Mouse (Mus musculus): ENCODE data around the gene Cd180. TPM values are rescaled to one million over a fixed set of nuclear protein-coding genes. Genes with fewer than 3 reads are reported as not detected.

Gene Cd180
- polyA plus RNA-seq (2015; fragmentation: Nextera tagmentation; extraction: Ambion mirVana): 0.49 and 0.63 TPM in 2 replicates

DNA sequence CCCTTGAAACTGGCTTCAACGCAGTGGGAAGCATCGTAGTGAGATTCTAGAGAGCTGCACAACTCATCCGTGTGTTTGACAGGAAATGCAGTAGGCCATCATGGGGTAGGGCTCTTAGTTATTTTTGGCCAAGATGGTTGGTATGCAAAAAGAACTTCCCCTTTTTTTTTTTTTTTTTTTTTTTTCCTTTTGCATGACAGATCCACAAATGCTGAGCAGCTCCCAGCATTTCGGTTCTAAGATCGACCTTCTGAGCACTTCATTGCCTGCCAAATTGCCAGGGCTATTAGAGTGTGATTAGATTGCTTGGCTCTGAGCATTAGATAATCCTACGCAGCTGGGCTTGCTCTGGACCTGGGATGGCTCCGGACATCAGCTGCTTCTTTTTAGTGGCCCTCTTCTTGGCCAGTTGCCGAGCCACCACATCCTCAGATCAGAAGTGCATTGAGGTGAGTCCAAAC lies at the start of gene Cd180:
TSS of gene Cd180 (plus strand) at position 218 of the 461 bp plus-strand sequence.
- no peaks in the 10 kb centered on the region for H3K9me3 ChIP-seq (ENCODE audit: control insufficient read depth, low read length)
- no peak within 1 kb of the TSS for H3K4me2 ChIP-seq (ENCODE audit: low read length)
- H3K4me1 ChIP-seq (ENCODE audit: control insufficient read depth, insufficient read depth, low read depth, low read length): no peaks in the 10 kb centered on the region; the same call in 1 of the 2 replicates
- WGBS: 67% methylated on average over 8 of the region's 8 CpGs
- H3K9ac ChIP-seq (ENCODE audit: low read depth, low read length): no peak within 1 kb of the TSS
- H3K36me3 ChIP-seq (ENCODE audit: control insufficient read depth, insufficient read depth, low read length): no peaks in the 10 kb centered on the region
- no peak within 1 kb of the TSS for H3K4me3 ChIP-seq (ENCODE audit: low read length)
- H3K27ac ChIP-seq (ENCODE audit: low read depth, low read length): no peak within 1 kb of the TSS
- ATAC-seq: peak; percentile 63
- no peaks in the 10 kb centered on the region for H3K27me3 ChIP-seq (replicated peaks; ENCODE audit: control insufficient read depth, insufficient read depth, low read length)

DNA sequence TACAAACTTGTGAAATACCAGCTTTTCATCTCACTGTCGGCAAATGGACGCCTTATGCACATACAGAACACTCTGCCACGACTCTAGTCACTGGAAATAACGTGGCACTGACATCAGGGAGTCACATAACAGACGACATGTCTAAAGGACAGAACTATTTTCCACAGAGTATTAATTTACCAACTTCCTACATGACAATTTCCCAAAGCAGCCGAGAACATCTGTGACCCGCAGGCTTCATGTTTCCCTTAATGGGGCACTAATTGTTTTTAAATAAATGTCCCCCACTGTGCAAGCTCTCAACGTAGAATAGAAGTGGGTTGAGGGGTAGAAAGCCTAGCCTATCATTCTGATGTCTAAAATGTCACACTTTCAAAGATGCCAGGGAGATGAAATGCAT lies 49.0 kb upstream of the Cd180 start:
- Histone ChIP-seq H3K4me3 (ENCODE audit: low read length) (no peak overlapping the region), H3K4me2 (ENCODE audit: low read length) (no peak overlapping the region; the same call in 1 of the 2 replicates), H3K9ac (ENCODE audit: low read depth, low read length) (no peak overlapping the region), H3K9me3 (ENCODE audit: control insufficient read depth, low read length) (no peaks in the 10 kb centered on the region), H3K27ac (ENCODE audit: low read depth, low read length) (no peak overlapping the region), H3K36me3 (ENCODE audit: control insufficient read depth, insufficient read depth, low read length) (no peaks in the 10 kb centered on the region), H3K4me1 (ENCODE audit: control insufficient read depth, insufficient read depth, low read depth, low read length) (peaks cover 7% of the 10 kb centered on the region; the same call in 1 of the 2 replicates), H3K27me3 (replicated peaks; ENCODE audit: control insufficient read depth, insufficient read depth, low read length) (no peaks in the 10 kb centered on the region)
- ATAC-seq: peak; percentile 40
- 18% methylated on average over 8 of the region's 8 CpGs for WGBS

DNA sequence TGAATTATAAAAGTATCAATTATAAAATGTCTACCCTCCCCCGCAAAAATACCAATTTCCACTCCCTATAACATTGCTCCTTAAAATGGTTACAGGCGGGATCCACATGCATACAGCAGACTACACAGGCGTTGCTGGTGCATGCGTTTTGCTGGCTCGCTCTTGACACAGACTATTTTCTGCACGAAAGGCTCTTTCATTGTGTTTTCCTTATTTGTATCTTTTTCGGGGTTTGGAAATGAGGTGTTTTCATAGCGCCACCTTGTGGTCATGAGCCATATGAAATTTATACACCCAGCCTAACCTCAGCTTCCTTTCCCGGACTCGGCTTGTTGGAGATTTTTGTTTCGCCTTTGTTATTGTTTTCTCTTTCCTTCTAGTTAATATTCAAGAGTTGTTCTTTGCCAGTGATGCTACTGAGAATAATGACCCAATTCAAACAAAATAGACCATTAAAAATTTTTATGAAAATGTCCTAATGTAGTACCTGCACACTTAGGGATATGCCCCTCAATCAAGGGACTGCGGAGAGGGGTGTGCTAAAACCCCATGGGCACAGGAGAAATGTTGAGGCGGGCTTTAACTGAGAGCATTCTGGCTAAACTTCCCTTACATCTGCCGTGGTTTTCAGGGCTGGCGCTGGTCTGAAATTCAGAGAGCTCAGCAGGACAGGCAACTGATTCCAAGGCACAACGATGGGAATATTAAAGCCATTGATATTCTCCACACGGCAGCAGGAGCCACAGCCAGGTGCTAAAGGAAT lies 48.4 kb upstream of the Cd180 start:
- 14% methylated on average over 17 of the region's 17 CpGs for WGBS
- H3K4me2 ChIP-seq (ENCODE audit: low read length): peak overlapping the region; percentile 43
- no peak overlapping the region for H3K9ac ChIP-seq (ENCODE audit: low read depth, low read length)
- no peak overlapping the region for H3K4me3 ChIP-seq (ENCODE audit: low read length)
- H3K9me3 ChIP-seq (ENCODE audit: control insufficient read depth, low read length): no peaks in the 10 kb centered on the region
- ATAC-seq: peak; percentile 87
- no peaks in the 10 kb centered on the region for H3K36me3 ChIP-seq (ENCODE audit: control insufficient read depth, insufficient read depth, low read length)
- H3K4me1 ChIP-seq (ENCODE audit: control insufficient read depth, insufficient read depth, low read depth, low read length): peaks cover 7% of the 10 kb centered on the region; the same call in 1 of the 2 replicates
- no peak overlapping the region for H3K27ac ChIP-seq (ENCODE audit: low read depth, low read length)
- H3K27me3 ChIP-seq (replicated peaks; ENCODE audit: control insufficient read depth, insufficient read depth, low read length): no peaks in the 10 kb centered on the region

DNA sequence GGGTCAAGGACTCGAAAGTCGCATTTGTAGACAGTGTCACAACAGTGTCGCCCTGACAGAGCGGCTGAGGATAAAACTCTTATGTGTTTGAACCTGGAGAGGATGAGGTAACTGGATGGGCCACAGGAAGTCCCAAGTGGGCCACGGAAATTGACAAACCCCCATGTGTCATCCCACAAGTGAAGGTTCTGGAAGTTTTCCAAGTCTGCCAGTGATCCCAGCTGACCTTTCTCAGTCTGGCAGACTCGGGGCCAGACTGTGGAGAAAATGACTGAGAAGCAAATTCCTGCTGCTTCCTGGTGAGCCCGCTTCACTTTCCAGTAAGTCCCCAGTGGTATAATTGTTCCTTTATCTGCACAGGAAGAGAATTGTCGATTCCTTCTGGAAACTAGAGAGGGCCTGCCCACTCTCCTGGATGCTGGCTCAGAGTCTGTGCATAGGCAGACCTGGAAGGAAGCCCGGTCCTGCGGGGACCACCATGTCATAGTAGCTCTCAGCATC lies 47.0 kb upstream of the Cd180 start:
- peak; percentile 27; the same call in 1 of the 2 replicates for ATAC-seq
- no peak overlapping the region for H3K4me2 ChIP-seq (ENCODE audit: low read length)
- no peak overlapping the region for H3K4me3 ChIP-seq (ENCODE audit: low read length)
- H3K9ac ChIP-seq (ENCODE audit: low read depth, low read length): no peak overlapping the region
- no peaks in the 10 kb centered on the region for H3K36me3 ChIP-seq (ENCODE audit: control insufficient read depth, insufficient read depth, low read length)
- no peaks in the 10 kb centered on the region for H3K27me3 ChIP-seq (replicated peaks; ENCODE audit: control insufficient read depth, insufficient read depth, low read length)
- 54% methylated on average over 10 of the region's 10 CpGs for WGBS
- no peak overlapping the region for H3K27ac ChIP-seq (ENCODE audit: low read depth, low read length)
- H3K9me3 ChIP-seq (ENCODE audit: control insufficient read depth, low read length): no peaks in the 10 kb centered on the region
- peaks cover 7% of the 10 kb centered on the region; the same call in 1 of the 2 replicates for H3K4me1 ChIP-seq (ENCODE audit: control insufficient read depth, insufficient read depth, low read depth, low read length)

DNA sequence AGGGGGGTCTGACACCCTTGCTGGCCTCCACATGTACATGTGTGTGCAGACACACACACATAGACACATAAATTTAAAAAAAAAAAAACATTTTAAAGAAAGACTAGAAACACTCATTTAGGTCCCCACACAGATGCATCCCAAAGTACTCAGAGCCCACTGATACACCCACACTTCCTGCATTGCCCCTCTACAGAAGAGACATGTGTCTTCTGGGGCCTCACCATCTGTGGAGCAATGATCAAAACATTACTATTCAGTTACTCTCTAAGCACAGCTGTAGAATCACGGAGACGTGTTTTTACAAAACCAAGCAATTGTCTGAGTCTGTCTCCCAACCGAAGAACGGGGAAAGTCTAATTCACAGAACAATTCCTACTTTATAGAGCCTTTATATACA lies 45.8 kb upstream of the Cd180 start:
- ATAC-seq: no peak
- Histone ChIP-seq H3K4me2 (ENCODE audit: low read length) (no peak overlapping the region), H3K36me3 (ENCODE audit: control insufficient read depth, insufficient read depth, low read length) (no peaks in the 10 kb centered on the region), H3K9ac (ENCODE audit: low read depth, low read length) (no peak overlapping the region), H3K27ac (ENCODE audit: low read depth, low read length) (no peak overlapping the region), H3K27me3 (replicated peaks; ENCODE audit: control insufficient read depth, insufficient read depth, low read length) (no peaks in the 10 kb centered on the region), H3K4me1 (ENCODE audit: control insufficient read depth, insufficient read depth, low read depth, low read length) (peaks cover 7% of the 10 kb centered on the region; the same call in 1 of the 2 replicates), H3K9me3 (ENCODE audit: control insufficient read depth, low read length) (no peaks in the 10 kb centered on the region), H3K4me3 (ENCODE audit: low read length) (no peak overlapping the region)
- 86% methylated on average over 4 of the region's 4 CpGs for WGBS

DNA sequence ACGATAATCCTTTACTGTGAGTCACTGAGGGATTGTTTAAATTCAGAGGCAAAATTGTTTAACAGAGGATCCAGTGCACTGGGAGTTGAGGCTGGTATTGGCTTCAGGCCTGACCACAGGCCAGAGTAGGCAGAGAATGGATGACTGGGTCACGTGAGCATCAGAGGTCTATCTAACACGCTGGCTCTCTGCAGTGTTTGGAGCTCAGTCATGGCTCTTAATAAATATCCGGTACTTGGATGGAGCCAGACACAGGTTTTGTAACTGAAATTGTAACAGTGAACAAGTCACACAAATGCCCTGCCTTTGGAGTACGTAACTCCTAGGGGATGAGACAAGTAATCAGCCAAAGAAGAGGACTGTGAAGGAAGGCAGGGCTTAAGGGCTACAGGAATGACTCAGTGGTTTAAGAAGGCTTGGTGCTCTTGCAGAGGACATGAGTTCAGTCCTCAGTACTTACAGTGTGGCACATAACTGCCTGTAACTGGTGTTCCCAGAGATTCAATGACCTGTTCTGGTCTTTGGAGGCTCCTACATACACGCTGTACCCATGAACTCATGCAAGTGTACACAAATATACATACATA lies 41.0 kb upstream of the Cd180 start:
- H3K4me1 ChIP-seq (ENCODE audit: control insufficient read depth, insufficient read depth, low read depth, low read length): no peaks in the 10 kb centered on the region; the same call in 1 of the 2 replicates
- H3K4me3 ChIP-seq (ENCODE audit: low read length): no peak overlapping the region
- no peak for ATAC-seq
- no peak overlapping the region for H3K27ac ChIP-seq (ENCODE audit: low read depth, low read length)
- H3K9ac ChIP-seq (ENCODE audit: low read depth, low read length): no peak overlapping the region
- no peaks in the 10 kb centered on the region for H3K36me3 ChIP-seq (ENCODE audit: control insufficient read depth, insufficient read depth, low read length)
- H3K4me2 ChIP-seq (ENCODE audit: low read length): no peak overlapping the region
- 89% methylated on average over 6 of the region's 6 CpGs for WGBS
- H3K9me3 ChIP-seq (ENCODE audit: control insufficient read depth, low read length): no peaks in the 10 kb centered on the region
- H3K27me3 ChIP-seq (replicated peaks; ENCODE audit: control insufficient read depth, insufficient read depth, low read length): no peaks in the 10 kb centered on the region

DNA sequence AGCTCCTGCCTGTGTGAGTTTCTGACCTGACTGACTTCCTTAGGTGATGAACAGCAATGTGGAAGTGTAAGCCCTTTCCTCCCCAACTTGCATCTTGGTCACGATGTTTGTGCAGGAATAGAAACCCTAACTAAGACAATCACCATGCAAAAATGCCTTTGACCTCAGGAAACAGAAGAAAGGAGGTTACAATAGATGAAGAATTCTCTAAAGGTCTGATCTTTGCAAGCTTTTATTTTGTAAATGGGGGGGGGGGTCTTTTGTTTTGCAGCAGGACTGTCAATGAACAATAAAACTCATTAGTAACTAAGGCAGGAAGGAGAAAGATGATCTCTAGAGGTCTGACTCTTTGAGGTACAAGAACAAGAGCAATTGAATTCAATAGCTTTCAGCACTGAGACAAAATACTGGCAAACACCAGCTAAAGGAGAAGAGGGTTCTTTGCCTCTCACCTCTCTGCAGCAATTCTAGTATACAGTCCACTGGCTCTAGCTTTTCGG lies 38.2 kb upstream of the Cd180 start:
- no peaks in the 10 kb centered on the region; the same call in 1 of the 2 replicates for H3K4me1 ChIP-seq (ENCODE audit: control insufficient read depth, insufficient read depth, low read depth, low read length)
- ATAC-seq: no peak
- 69% methylated on average over 2 of the region's 2 CpGs for WGBS

DNA sequence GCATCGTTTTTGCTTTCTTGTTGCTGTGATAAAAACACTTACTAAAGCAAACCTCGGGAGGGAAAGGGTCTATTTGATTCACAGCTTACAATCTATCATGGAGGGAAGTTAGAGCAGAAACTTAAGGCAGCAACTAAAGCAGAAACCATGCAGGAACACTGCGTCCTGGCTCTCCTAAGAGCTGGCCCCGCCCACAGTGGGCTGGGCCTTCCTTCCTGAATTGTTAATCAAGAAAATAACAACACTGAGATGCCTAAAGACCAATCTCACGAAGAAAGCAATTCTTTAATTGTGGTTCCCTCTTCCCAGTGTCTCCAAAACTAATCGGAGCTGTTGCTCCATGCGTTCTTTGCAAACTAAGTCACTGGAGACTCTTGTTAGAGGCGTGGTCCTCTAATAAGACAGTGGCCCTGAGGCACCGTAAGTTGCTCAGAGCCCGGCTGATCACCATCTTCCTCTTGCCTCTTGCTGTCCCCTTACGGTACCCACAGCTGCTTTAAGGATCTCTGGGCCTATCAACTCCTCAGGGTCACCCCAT lies 37.1 kb upstream of the Cd180 start:
- ATAC-seq: no peak
- 83% methylated on average over 11 of the region's 11 CpGs for WGBS

More for the DNA sequence above, 38.2 kb upstream of the Cd180 start:
- Histone ChIP-seq H3K27ac (ENCODE audit: low read depth, low read length) (no peak overlapping the region), H3K4me3 (ENCODE audit: low read length) (no peak overlapping the region), H3K9me3 (ENCODE audit: control insufficient read depth, low read length) (no peaks in the 10 kb centered on the region), H3K9ac (ENCODE audit: low read depth, low read length) (no peak overlapping the region), H3K4me2 (ENCODE audit: low read length) (no peak overlapping the region), H3K27me3 (replicated peaks; ENCODE audit: control insufficient read depth, insufficient read depth, low read length) (no peaks in the 10 kb centered on the region), H3K36me3 (ENCODE audit: control insufficient read depth, insufficient read depth, low read length) (no peaks in the 10 kb centered on the region)

More for the DNA sequence above, 37.1 kb upstream of the Cd180 start:
- Histone ChIP-seq H3K4me1 (ENCODE audit: control insufficient read depth, insufficient read depth, low read depth, low read length) (no peaks in the 10 kb centered on the region; the same call in 1 of the 2 replicates), H3K4me3 (ENCODE audit: low read length) (no peak overlapping the region), H3K36me3 (ENCODE audit: control insufficient read depth, insufficient read depth, low read length) (no peaks in the 10 kb centered on the region), H3K9me3 (ENCODE audit: control insufficient read depth, low read length) (no peaks in the 10 kb centered on the region), H3K4me2 (ENCODE audit: low read length) (no peak overlapping the region), H3K27me3 (replicated peaks; ENCODE audit: control insufficient read depth, insufficient read depth, low read length) (no peaks in the 10 kb centered on the region), H3K27ac (ENCODE audit: low read depth, low read length) (no peak overlapping the region), H3K9ac (ENCODE audit: low read depth, low read length) (no peak overlapping the region)
